Mouse (Mus musculus): ENCODE data around the gene Snx10. TPM values are rescaled to one million over a fixed set of nuclear protein-coding genes. Genes with fewer than 3 reads are reported as not detected.
A peak's percentile ranks its signal among the peaks of the same experiment; 100 is the strongest.

Snx10 gene
- total RNA-seq, 2 experiments from 2014 or later: 98.0 to 103 TPM

DNA sequence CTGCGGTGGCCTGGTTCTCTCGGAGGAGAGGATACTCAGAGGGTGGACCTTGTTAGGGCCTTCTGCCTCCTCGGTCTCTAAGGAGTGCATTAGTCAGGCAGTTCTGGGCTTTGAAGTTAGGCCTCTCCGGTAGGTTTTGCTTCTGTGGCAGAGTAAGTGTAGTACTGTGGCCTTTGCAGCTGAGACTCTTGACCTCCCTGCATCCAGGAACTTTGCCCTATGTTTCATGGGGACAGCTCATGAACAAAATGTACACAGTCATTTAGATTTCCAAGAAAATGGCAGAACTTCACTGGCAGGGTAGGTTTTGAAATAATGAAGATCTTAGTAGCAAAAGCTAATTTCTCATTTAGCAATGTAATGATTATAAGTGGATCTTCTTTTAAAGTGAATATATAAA is 54.7 kb downstream of the Snx10 start:
- H3K27ac ChIP-seq: no peak overlapping the region
- no peak overlapping the region for H3K4me3 ChIP-seq
- TF ChIP-seq CTCF (conservative IDR thresholded peaks at IDR 0.05): no peak
- no peak for DNase-seq (ENCODE audit: low spot score in 2 of 2)

DNA sequence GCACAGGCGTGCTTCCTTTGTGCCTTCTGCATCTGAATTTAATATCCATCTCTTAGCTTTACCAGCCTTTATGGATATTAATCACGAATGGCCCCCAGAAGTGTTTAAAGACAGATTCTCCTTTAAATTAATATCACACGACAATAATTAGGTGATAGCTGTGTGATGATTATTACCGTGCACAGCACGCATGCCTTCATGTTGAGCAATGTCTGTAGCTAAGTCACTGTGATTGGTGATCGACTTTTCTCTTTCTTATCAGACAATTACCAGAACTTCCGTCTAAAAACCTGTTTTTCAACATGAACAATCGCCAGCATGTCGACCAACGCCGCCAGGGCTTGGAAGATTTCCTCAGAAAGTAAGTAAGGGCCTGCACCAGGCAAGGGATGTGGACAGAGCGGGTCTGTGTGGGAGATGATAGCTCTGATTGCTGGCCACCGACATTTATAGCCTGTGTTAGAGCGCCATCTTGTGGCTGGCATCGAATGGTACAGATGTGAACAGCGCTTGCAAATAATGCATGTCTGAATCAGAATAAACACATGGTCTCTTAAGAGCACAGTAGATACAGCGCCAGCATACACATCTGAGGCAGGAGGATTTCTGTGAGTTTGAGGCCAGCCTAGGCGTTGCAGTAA is 56.5 kb downstream of the Snx10 start:
- Histone ChIP-seq H3K4me3 (no peak overlapping the region), H3K27ac (no peak overlapping the region)
- DNase-seq (ENCODE audit: low spot score in 2 of 2): peak; percentile 70 to 88
- TF ChIP-seq CTCF (conservative IDR thresholded peaks at IDR 0.05): peak; percentile 99

GRCm38 (mm10) chr6:51581418-51581817 is 57.7 kb downstream of the Snx10 start:
- H3K4me3 ChIP-seq: no peak overlapping the region
- H3K27ac ChIP-seq: no peak overlapping the region
- no peak for TF ChIP-seq CTCF (conservative IDR thresholded peaks at IDR 0.05)
- no peak for DNase-seq (ENCODE audit: low spot score in 2 of 2)

DNA sequence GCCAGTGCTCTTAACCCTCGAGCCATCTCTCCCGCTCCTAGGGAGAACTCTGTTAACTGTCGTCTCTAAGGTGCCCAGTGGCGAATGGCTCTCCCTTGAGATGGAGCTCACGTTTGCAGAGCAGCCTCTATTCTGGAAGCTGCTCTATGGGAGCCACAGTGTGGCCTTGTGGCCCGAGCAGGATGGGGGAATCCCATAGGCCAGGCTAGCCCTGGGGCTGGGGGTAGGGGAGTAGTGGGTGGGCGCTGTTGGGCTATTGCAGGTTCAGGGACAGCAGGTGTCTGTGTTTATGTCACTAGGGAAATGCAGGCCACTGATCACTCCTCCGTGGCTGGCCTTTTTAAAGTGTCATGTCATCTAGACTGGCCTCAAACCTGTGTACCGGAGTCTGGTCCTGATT is 58.4 kb downstream of the Snx10 start:
- DNase-seq (ENCODE audit: low spot score in 2 of 2): no peak
- no peak overlapping the region for H3K27ac ChIP-seq
- no peak for TF ChIP-seq CTCF (conservative IDR thresholded peaks at IDR 0.05)
- no peak overlapping the region for H3K4me3 ChIP-seq

- H3K4me3 ChIP-seq: no peak overlapping the region
- peak overlapping the region; percentile 64 for H3K27ac ChIP-seq
- TF ChIP-seq CTCF (conservative IDR thresholded peaks at IDR 0.05): peak; percentile 94
- peak; percentile 74 to 80 for DNase-seq (ENCODE audit: low spot score in 2 of 2)
Observed at GRCm38 (mm10) chr6:51585980-51586379, 62.3 kb downstream of the Snx10 start.

GRCm38 (mm10) chr6:51587266-51587665 is 63.6 kb downstream of the Snx10 start:
- Histone ChIP-seq H3K27ac (peak overlapping the region; percentile 64), H3K4me3 (no peak overlapping the region)
- DNase-seq (ENCODE audit: low spot score in 2 of 2): no peak
- TF ChIP-seq CTCF (conservative IDR thresholded peaks at IDR 0.05): no peak

- DNase-seq (ENCODE audit: low spot score in 2 of 2): no peak
- TF ChIP-seq CTCF (conservative IDR thresholded peaks at IDR 0.05): no peak
- no peak overlapping the region; the same call in 1 of the 2 replicates for H3K4me3 ChIP-seq
- H3K27ac ChIP-seq: peak overlapping the region; percentile 99
Observed at GRCm38 (mm10) chr6:51591264-51591663, 67.6 kb downstream of the Snx10 start.

DNA sequence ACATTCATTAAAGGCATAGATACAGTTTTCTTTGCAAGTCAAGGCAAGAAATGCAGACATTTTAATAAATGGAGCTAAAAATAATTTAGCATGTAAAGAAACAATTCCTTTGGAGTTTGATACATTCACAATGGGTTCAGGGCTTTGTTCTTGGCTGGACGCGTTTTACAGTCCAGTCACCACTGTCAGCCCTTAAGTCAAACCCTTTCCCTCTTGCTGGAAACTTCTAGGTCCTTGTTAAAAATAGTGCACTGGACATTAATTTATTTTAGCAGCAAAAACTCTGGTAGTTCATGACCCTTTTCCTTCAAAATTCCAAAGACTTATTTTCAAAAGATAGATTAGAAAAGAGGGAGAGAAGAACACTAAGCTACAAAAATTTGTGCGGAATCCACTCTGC is 68.1 kb downstream of the Snx10 start:
- H3K4me3 ChIP-seq: peak overlapping the region; percentile 61
- no peak for TF ChIP-seq CTCF (conservative IDR thresholded peaks at IDR 0.05)
- H3K27ac ChIP-seq: peak overlapping the region; percentile 99
- no peak for DNase-seq (ENCODE audit: low spot score in 2 of 2)

DNA sequence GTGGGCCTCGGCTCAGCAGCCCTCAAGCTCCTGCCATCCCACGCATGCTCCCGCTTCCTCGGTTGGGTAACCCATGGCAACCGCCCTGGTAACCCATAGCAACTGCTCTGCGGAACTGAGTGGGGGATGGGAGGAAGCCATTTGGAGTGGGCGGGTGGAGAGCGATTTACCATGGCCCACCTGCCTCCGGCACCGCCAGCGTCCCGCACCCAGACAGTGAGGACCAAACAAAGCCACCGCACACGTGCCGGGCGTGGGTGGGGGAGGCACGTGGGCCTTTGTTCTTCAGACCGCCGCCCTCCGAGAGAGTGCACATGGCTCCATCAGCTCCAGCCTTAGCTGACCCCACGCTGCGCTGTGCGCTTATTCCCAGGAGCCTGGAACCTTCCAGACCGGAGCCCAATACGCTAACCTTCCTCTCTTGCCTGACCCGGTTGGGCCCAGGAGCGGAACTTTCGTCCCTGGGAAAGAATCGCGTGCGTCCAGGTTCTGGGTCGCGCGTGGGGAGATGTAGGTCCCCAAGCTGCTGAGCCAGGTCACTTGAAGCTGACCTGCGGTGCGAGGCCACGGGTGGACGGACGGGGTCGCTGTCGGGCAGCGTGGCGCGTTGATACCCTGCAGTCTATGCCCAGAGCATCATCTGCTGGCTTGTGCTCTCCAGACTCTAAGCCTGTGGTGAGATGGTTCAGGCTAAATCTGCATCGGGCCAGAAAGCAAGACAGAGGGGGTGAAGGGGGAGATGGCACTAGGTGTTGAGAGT is 68.8 kb downstream of the Snx10 start:
- TF ChIP-seq CTCF (conservative IDR thresholded peaks at IDR 0.05): peak; percentile 85
- peak; percentile 94 to 95 for DNase-seq (ENCODE audit: low spot score in 2 of 2)

GRCm38 (mm10) chr6:51593446-51594035 is 69.8 kb downstream of the Snx10 start:
- TF ChIP-seq CTCF (conservative IDR thresholded peaks at IDR 0.05): no peak
- H3K4me3 ChIP-seq: peak overlapping the region; percentile 61; the same call in 1 of the 2 replicates

More for the DNA sequence above, 68.8 kb downstream of the Snx10 start:
- Histone ChIP-seq H3K27ac (peak overlapping the region; percentile 99), H3K4me3 (peak overlapping the region; percentile 61)

DNA sequence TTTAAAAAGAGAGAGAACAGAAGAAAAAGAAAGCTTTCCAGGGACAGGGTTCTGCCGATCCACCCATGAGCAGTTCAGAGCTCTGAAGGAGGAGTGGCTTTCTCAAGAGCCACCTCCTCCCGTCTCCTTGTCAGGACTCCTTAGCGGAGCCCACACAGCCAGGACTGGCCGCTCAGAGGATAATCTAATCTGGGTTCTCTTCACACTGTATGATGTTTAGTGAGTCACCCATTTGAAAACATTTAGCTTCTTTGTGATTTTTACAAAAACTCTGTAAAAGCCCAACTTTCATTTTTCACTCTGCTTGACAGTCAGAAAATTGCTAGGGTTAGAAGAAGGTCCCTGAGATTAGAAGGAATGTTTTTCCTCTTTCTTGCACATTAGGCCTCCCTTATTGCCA is 70.8 kb downstream of the Snx10 start:
- Histone ChIP-seq H3K4me3 (no peak overlapping the region), H3K27ac (peak overlapping the region; percentile 99)
- no peak for TF ChIP-seq CTCF (conservative IDR thresholded peaks at IDR 0.05)
- DNase-seq (ENCODE audit: low spot score in 2 of 2): no peak

More at GRCm38 (mm10) chr6:51593446-51594035, 69.8 kb downstream of the Snx10 start:
- peak overlapping the region; percentile 99 for H3K27ac ChIP-seq
- DNase-seq (ENCODE audit: low spot score in 2 of 2): no peak

GRCm38 (mm10) chr6:51598058-51598457 is 74.4 kb downstream of the Snx10 start:
- H3K4me3 ChIP-seq: no peak overlapping the region
- TF ChIP-seq CTCF (conservative IDR thresholded peaks at IDR 0.05): no peak
- no peak for DNase-seq (ENCODE audit: low spot score in 2 of 2)
- H3K27ac ChIP-seq: no peak overlapping the region

DNA sequence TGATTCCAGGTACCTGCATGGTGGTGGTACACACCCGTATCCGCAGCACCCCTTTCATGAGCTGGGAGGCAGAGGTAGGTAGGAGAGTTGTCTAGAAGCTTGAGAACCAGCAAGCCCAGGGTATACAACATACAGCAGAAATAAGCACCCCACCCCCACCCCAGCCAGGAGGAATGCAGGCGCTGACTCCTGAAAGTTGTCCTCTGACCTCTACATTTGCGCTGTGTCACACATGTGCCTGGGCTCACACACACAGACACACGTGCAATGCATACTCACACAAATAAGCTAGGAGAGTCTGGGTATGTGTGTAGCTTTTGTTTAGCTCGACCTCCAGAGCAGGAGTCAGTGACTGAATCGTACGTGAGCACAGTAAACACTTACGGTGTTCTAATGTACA is 76.7 kb downstream of the Snx10 start:
- Histone ChIP-seq H3K27ac (no peak overlapping the region), H3K4me3 (no peak overlapping the region)
- no peak for DNase-seq (ENCODE audit: low spot score in 2 of 2)
- TF ChIP-seq CTCF (conservative IDR thresholded peaks at IDR 0.05): no peak

All from layer of hippocampus, adult 2 months (tissue).